Mouse (Mus musculus) left cerebral cortex, postnatal 25 days (tissue): Measurements from ENCODE around the gene Tldc2. TPM values are rescaled to one million over a fixed set of nuclear protein-coding genes. Genes with fewer than 3 reads are reported as not detected.

ENCODE experiments used
- DNase-seq, 2 experiments: peaks; one replicate each; pipeline ENCODE4 v3.0.0; 2022; ENCODE audit warnings: low spot score in 2 of 2, mixed read lengths in 1 of 2
- intact Hi-C: fragments of 180-260 bp; cut with DNase I; formaldehyde crosslinking; loops from one replicate; pipeline ENCODE4 v1.15.1; 2025
- total RNA-seq, 2 experiments: library from RNA; stranded (reverse); gene quantifications; 2 replicates each; pipeline ENCODE4 v1.2.3; 2021

Tldc2 gene
- total RNA-seq, 2 experiments from 2014 or later = not detected

GRCm38 (mm10) chr2:157104454-157104853 is 17.6 kb downstream of the Tldc2 start:
- intact Hi-C loops = no loop called here

DNA sequence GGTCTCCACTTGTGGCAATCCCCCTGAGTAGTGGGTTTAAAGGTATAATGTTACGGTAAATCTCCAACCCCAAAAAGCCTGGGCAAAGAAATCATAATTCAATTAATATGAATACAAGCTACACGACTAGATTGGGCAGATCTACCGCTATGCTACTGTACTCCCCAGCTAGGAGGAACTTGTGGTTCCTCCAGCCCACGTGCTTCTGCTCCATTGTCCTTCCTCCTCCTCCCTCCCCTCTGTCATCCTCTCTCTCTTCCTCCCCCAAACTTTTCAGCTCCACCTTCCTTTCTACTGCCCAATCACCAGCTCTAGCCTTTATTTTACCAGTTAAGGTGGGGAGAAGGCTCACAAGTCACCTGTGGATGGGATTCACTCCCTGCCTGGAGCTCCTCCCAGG is 21.4 kb downstream of the Tldc2 start:
- DNase-seq = no peak
- intact Hi-C loops = no loop called here

More at GRCm38 (mm10) chr2:157104454-157104853, 17.6 kb downstream of the Tldc2 start:
- no peak for DNase-seq

DNA sequence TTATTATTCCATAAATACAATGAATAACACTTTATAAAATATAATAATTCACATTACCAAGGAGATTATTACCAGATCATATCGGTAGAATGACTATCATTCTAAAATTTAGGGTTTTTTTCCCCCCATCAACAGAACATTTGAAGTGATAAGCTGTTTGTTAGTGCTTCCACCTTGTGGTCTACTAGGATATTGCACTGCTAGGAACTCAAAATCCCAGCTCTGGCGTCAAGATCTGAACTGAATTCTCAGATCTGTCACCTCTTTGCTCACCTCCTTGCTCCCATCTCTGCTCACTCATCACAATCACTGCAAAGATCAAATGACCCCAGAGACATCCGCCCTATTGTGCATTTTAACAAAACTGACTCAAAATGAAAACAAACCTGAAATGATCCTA is 30.1 kb downstream of the Tldc2 start:
- intact Hi-C loops = no loop called here
- DNase-seq = no peak

GRCm38 (mm10) chr2:157118556-157118955 is 31.7 kb downstream of the Tldc2 start:
- intact Hi-C loops = no loop called here

DNA sequence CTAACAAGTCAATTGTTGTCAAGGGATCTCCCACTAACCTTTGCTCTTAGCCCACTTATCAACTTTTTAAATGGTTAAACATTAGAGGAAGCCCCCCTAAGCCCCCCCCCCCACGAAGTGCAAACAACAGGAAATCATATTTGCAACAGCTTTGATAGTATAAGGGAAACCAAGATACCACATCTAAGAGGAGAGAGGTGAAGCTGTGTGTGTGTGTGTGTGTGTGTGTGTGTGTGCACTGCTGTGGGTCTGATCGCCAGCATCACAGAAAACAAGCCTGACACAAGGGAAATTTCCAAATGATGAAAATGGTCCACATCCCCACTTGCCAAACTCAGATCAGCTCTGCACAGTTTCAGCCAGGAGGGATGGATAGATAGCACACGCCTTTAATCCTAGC is 32.2 kb downstream of the Tldc2 start:
- no peak for DNase-seq
- intact Hi-C loops = no loop called here

More at GRCm38 (mm10) chr2:157118556-157118955, 31.7 kb downstream of the Tldc2 start:
- DNase-seq = no peak

DNA sequence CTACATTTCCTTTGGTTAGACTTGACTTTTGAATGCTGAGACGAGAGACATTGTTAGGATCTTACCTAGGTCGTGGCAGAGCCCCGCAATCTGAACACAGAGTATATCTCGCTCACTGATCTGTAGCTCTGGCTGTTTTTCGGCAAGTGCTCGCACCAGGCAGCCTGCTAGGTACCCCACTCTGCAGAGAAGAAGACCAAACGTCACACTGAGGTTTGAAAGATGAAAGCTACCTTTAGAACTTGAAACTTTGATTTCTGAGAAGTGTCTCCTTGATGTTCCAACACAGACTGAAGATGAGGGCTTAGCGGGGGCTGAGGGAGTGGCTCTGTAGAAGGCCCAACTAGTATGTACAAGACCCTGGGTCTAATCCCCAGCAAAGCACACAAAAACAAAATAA is 34.9 kb downstream of the Tldc2 start:
- no peak for DNase-seq
- intact Hi-C loops = no loop called here

GRCm38 (mm10) chr2:157125246-157125645 is 38.4 kb downstream of the Tldc2 start:
- DNase-seq = no peak
- intact Hi-C loops = loop anchor here (5.0 kb wide), 2 partner anchors 137 to 152 kb away; partner anchors contain the start of genes Mroh8 and Rpn2

GRCm38 (mm10) chr2:157127370-157127769 is 40.5 kb downstream of the Tldc2 start:
- no peak for DNase-seq
- intact Hi-C loops = loop anchor here (5.0 kb wide), 2 partner anchors 135 to 150 kb away; partner anchors contain the start of genes Mroh8 and Rpn2

DNA sequence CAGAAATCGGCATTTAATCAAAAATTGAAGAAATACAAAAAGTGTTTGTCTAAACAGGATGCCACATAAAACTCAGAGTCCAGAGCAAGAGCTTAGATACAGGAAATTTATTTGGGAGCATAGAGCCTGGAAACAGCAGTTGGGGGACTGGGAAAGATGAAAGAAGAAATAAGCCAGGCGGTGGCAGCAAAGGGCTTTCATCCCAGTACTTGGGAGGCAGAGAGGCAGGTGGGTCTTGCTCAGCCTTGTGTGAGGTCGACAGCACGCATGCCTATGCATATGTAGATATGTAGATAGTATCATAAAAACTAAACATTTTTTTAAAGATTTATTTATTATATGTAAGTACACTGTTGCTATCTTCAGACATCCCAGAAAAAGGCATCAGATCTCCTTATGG is 41.2 kb downstream of the Tldc2 start:
- intact Hi-C loops = loop anchor here (5.0 kb wide), 2 partner anchors 134 to 149 kb away; partner anchors contain the start of genes Mroh8 and Rpn2
- DNase-seq = no peak

DNA sequence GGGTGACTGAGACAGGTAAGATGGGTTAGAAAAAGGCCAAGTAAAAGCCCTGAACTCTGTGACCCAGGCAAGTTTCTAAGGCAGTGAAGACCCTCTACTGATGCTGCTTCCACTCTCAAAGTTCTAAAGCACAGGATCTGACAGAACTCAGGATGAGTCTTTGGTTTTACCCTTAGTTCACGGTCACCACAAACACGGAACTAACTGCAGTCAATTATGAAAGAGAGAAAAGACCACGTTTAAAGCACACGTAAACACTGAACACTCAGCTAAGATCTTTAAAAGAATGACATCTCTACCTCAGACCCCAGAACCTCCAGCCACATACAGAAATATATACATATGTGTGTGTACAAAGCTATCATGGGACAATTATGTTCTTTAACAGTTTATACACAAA is 42.2 kb downstream of the Tldc2 start:
- no peak for DNase-seq
- intact Hi-C loops = loop anchor here (5.0 kb wide), 2 partner anchors 133 to 148 kb away; partner anchors contain the start of genes Mroh8 and Rpn2

GRCm38 (mm10) chr2:157129601-157130164 is 42.8 kb downstream of the Tldc2 start:
- no peak for DNase-seq
- intact Hi-C loops = loop anchor here (5.0 to 10.0 kb wide), 3 partner anchors 133 to 435 kb away; partner anchors contain the start of genes Mroh8, Nnat and Rpn2

DNA sequence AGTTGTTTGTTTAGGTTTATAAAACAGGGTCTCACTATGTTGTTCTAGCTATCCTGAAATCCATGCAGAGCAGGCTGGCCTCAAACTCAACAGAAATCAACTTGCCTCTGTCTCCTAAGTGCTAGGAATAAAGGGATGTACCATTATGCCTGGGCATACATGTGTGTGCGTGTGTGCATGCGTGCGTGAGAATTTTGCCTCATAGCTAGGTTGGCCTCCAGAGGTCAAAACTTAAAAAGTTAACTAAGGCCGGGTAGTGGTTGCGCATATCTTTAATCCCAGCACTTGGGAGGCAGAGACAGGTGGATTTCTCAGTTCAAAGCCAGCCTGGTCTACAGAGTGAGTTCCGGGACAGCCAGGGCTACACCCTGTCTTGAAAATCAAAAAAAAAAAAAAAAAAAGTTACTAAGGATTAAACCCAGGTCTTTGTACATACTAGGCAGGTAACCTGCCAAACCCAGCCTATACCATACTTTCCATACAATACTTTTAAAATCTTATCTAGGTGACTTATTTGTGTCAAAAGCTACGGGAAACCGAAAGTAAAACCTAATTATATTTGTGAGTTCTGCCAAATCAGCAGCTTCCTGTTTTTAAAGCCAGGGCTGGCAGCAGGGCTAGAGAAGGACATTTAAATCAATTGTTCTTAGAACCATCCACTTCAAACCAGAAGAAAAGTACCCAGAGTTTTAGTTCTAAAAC is 44.1 kb downstream of the Tldc2 start:
- intact Hi-C loops = loop anchor here (10.0 kb wide), 1 partner anchor 434 kb away; the partner anchor contains the start of gene Nnat
- no peak for DNase-seq

DNA sequence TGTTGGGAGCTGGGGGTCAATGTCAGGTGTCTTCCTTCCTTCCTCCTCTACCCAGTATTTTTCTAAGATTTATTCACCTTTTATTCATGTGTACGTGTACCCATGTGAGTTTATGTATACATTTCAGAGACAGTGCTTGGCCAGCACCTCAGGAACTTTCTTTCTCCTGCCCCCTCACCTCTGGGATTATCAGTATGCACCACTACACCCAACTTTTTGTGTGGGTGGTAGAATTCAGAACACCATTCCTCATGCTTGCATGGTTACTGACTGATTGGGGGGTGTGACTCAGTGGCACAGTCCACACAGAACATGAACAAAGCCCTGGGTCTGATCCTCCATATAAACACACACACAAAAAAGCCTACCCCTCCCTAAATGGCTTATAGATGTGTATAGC is 45.2 kb downstream of the Tldc2 start:
- no peak for DNase-seq
- intact Hi-C loops = loop anchor here (10.0 kb wide), 1 partner anchor 433 kb away; the partner anchor contains the start of gene Nnat

DNA sequence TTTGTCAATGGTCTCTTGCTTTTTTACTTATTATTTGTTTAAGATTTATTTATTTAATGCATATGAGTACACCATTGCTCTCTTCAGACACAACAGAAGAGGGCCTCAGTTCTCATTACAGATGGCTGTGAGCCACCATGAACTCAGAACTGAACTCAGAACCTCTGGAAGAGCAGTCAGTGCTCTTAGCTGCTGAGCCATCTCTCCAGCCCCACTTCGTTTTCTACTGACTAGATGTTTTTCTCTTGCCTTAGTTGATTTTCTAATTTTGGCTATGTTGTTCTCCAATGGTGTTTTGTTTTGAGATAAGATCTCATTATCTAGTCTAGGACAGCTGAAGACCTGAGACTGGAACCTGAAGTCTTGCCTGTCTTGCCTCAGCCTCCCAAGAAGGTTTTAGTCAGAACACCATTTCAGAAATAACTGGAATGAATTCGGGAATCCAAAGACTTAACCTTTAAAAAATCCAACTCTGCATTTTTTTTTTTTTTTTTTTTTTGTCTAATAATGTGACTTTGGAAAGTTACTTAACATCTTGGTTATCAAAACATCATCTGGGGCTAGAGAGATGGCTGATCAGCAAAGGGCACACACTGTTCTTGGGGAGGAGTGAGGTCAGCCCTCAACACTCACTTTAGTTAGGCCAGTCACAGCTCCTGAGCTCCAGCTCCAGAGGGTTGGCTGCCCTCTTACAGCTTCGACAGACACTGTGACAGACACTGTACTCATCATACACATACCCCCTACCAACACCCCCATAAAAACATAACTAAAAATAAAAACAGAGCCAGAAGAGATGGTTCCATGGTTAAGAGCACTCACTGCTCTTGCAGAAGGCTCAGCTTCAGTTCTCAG is 46.1 kb downstream of the Tldc2 start:
- no peak for DNase-seq
- intact Hi-C loops = loop anchor here (10.0 kb wide), 1 partner anchor 432 kb away; the partner anchor contains the start of gene Nnat

GRCm38 (mm10) chr2:157133769-157134478 is 47.1 kb downstream of the Tldc2 start:
- intact Hi-C loops = loop anchor here (10.0 kb wide), 1 partner anchor 431 kb away; the partner anchor contains the start of gene Nnat
- DNase-seq = no peak

DNA sequence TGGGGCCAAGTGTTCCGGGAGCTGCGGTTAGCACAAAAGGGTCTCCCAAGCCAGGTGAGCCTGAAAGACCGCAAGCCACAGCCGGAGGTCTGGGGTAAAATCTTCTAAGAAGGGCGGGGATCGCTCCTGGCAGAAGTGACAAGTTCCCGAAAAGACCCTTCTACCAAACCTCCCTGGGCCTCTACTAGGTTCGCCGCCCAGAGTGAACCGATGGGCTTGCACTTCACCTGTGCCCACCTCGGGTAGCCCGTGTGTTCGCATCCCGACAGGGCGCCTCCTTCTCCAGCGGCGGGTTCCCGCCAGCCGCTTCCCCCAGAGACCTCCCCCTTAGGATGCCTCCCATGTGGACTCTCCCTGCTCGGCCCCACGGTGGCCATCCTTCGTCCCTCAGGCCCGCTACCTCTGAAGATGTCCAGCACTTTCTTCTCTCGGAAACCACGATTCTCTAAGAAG is 47.6 kb downstream of the Tldc2 start:
- intact Hi-C loops = loop anchor here (10.0 kb wide), 1 partner anchor 430 kb away; the partner anchor contains the start of gene Nnat
- DNase-seq = no peak

DNA sequence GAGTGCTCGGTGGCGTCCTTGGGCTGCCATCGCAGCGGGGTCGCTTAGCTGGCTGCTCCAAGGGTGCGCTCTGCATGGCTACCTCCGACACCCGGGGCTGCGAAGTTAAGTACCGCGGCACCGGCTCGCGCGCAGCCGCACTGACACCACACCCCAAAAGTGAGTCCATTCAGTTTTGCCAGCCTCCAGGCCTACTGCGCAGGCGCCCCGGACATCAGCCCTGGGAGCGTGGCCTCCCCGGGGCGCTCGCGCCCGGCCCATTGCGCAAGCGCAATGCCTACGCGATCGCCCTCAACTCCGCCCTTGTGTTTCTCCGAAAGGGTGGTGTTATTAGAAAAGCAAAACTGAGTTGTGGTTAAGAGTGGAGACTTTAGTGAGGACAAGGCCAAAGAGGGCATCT is 48.2 kb downstream of the Tldc2 start, which contains the start of gene Samhd1:
Gene Samhd1, minus strand, starts transcription at position 252 of the 400 bp plus-strand sequence.
- intact Hi-C loops = loop anchor here (5.0 to 10.0 kb wide), 3 partner anchors 67 to 430 kb away; partner anchors contain the start of genes Nnat and Rbl1
- DNase-seq = peak; percentile 86 to 93

DNA sequence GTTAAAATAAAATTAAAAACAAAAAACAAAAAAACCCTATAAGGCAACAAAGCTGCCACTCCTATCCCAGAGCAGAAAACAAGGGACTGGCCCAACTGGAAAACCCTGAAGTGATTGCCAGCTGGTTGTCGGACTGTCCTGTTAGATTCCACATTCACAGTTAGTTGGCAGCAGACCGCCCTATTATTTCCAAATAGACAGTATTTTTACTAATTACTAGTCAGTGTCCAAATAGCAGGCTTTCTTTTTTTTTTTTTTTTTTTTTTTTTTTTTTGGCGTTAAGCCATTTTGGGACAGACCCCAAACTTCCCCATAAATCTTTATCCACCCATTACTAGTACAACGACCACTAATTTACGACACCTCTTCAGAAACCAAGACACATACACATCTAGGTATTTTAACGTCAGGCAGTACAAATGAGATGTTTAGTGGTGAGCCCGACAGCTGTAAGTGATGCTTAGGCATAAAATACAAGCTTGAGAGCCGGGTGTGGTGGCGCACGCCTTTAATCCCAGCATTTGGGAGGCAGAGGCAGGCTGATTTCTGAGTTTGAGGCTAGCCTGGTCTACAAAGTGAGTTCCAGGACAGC is 48.8 kb downstream of the Tldc2 start:
- intact Hi-C loops = loop anchor here (5.0 to 10.0 kb wide), 3 partner anchors 67 to 429 kb away; partner anchors contain the start of genes Nnat and Rbl1
- no peak for DNase-seq
